ENCODE assay signal across 7 mouse cellular contexts in the genomic region with DNA sequence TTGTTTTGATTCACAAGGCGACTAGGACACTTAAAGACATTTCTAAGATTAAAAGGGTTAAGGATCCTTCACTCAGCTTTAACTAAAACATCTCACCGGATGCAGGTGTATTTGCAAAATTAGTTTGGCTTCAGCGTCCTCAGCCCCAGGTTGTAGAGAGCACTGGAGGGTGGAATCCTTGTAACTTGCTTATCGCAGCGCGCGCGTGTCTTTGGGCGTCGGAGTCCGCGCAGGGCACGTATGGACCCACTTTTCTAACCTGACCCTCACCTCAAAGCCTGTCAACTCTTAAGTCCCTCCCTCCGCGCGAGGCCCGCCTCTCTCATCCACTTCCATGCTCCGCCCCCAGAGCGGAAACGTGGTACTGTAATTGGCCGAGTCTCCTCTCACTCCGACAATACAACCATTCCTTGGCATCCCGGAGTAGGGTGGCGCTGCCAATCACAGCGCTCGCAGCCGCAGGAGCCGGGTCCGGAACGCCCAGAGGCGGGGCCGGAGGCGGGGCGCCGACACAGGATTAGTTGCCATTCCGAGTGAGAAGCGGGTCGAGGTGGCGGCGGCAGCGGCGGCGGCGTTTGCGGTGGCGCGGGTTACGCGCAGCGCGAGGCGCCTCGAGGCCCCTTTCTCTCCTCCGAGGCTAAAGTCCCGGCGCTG. TPM values are rescaled to one million over a fixed set of nuclear protein-coding genes. Genes with fewer than 3 reads are reported as not detected.
DNase-seq lines count a peak whose midpoint lies in the region; ATAC-seq lines count a peak whose summit lies in the region.

No protein-coding gene starts in this region.

- H3K4me2 ChIP-seq in embryonic facial prominence, embryonic 11.5 days (ENCODE audit: low read depth, low read length): peak overlapping the region; percentile 76
- peak overlapping the region; percentile 80 for H3K4me2 ChIP-seq in midbrain, embryonic 13.5 days (replicated peaks)

- peak overlapping the region; percentile 94 for H3K9ac ChIP-seq in embryonic facial prominence, embryonic 11.5 days (replicated peaks; ENCODE audit: low read length)
- H3K9ac ChIP-seq in midbrain, embryonic 13.5 days (replicated peaks): peak overlapping the region; percentile 98

- WGBS in embryonic facial prominence, embryonic 11.5 days: under 1% methylated on average over 53 of the region's 56 CpGs
- under 1% methylated on average over 55 of the region's 56 CpGs for WGBS in limb, embryonic 10.5 days
- under 1% methylated on average over 53 of the region's 56 CpGs for WGBS in midbrain, embryonic 13.5 days

- no peaks in the 10 kb centered on the region for H3K27me3 ChIP-seq in embryonic facial prominence, embryonic 11.5 days (ENCODE audit: control insufficient read depth, insufficient read depth, low read length)
- H3K27me3 ChIP-seq in limb, embryonic 10.5 days (ENCODE audit: low read depth, poor library complexity, severe bottlenecking): no peaks in the 10 kb centered on the region
- H3K27me3 ChIP-seq in midbrain, embryonic 13.5 days: no peaks in the 10 kb centered on the region

- ATAC-seq in embryonic facial prominence, embryonic 11.5 days (replicated peaks; ENCODE audit: insufficient number of reproducible peaks, low FRiP score, low TSS enrichment, low read depth): peak; percentile 99
- peak; percentile 90 for ATAC-seq in granulocyte monocyte progenitor cell, adult 5-6 weeks (replicated peaks; ENCODE audit: poor library complexity, severe bottlenecking)
- ATAC-seq in midbrain, embryonic 13.5 days: peak; percentile 98

- H3K27ac ChIP-seq in embryonic facial prominence, embryonic 11.5 days (replicated peaks; ENCODE audit: low read depth, low read length): peak overlapping the region; percentile 97
- peak overlapping the region; percentile 99 for H3K27ac ChIP-seq in limb, embryonic 10.5 days
- peak overlapping the region; percentile 100 for H3K27ac ChIP-seq in midbrain, embryonic 13.5 days

- no peaks in the 10 kb centered on the region for H3K9me3 ChIP-seq in embryonic facial prominence, embryonic 11.5 days (replicated peaks; ENCODE audit: control insufficient read depth, low read length)
- no peaks in the 10 kb centered on the region for H3K9me3 ChIP-seq in limb, embryonic 10.5 days (replicated peaks)
- no peaks in the 10 kb centered on the region for H3K9me3 ChIP-seq in midbrain, embryonic 13.5 days

- peak; percentile 99 for DNase-seq in adrenal gland, postnatal 14 days
- DNase-seq in embryonic facial prominence, embryonic 11.5 days (ENCODE audit: low spot score): peak; percentile 98
- DNase-seq in kidney, adult 11 months: peak; percentile 99
- DNase-seq in limb, embryonic 10.5 days (ENCODE audit: low spot score): peak; percentile 99
- DNase-seq in spleen, adult 12 weeks (ENCODE audit: low spot score): peak; percentile 99

- H3K4me3 ChIP-seq in embryonic facial prominence, embryonic 11.5 days (ENCODE audit: low read depth, low read length): peak overlapping the region; percentile 96
- H3K4me3 ChIP-seq in limb, embryonic 10.5 days: peak overlapping the region; percentile 98
- peak overlapping the region; percentile 99 for H3K4me3 ChIP-seq in midbrain, embryonic 13.5 days (replicated peaks)

- no peaks in the 10 kb centered on the region for H3K36me3 ChIP-seq in embryonic facial prominence, embryonic 11.5 days (replicated peaks; ENCODE audit: control insufficient read depth, insufficient read depth, low read depth, low read length)
- H3K36me3 ChIP-seq in limb, embryonic 10.5 days: no peaks in the 10 kb centered on the region
- H3K36me3 ChIP-seq in midbrain, embryonic 13.5 days: no peaks in the 10 kb centered on the region

- H3K4me1 ChIP-seq in embryonic facial prominence, embryonic 11.5 days (ENCODE audit: control insufficient read depth, insufficient read depth, low read length): no peaks in the 10 kb centered on the region; the same call in 1 of the 2 replicates
- H3K4me1 ChIP-seq in limb, embryonic 10.5 days: peaks cover 24% of the 10 kb centered on the region
- H3K4me1 ChIP-seq in midbrain, embryonic 13.5 days (replicated peaks): peaks cover 32% of the 10 kb centered on the region

RNA-seq across cellular contexts. Expression of gene Glcci1, which starts 0.4 kb away (rescaled TPM):
- total RNA-seq in adrenal gland, postnatal 14 days (2021): 28.1 and 35.8 TPM in 2 replicates
- polyA plus RNA-seq in embryonic facial prominence, embryonic 11.5 days (2014; fragmentation: Nextera tagmentation; extraction: Ambion mirVana): 13.3 and 15.4 TPM in 2 replicates
- 3.7 and 5.7 TPM in 2 replicates for total RNA-seq in granulocyte monocyte progenitor cell, adult 5-6 weeks (2014; fragmentation: Nextera tagmentation)
- 2.6 and 3.1 TPM in 2 replicates for total RNA-seq in granulocyte monocyte progenitor cell, adult 5-6 weeks (2017)
- 11.0 and 16.3 TPM in 2 replicates for polyA plus RNA-seq in limb, embryonic 10.5 days (2016; fragmentation: Nextera tagmentation; extraction: Ambion mirVana)
- 10.5 and 14.6 TPM in 2 replicates for polyA plus RNA-seq in midbrain, embryonic 13.5 days (2015; fragmentation: Nextera tagmentation; extraction: Ambion mirVana)

Comparison
In these comparisons a context has a peak if more than half of its experiments do, and no peak if none do; other contexts are left out.
1. Peak in every context shown above with its lines: DNase-seq, ATAC-seq, H3K4me3 ChIP-seq and H3K27ac ChIP-seq.